Mouse (Mus musculus) liver, adult 2 months (tissue): ENCODE data around the gene Sptbn1.
A peak's percentile ranks its signal among the peaks of the same experiment; 100 is the strongest.

Experiments
- CTCF ChIP-seq: fragments of 200-500 bp; IDR thresholded peaks from 2 replicates; pipeline ENCODE4 v1.5.1; 2011; ENCODE audit warnings: low read depth, low read length, control low read depth
- POLR2A ChIP-seq: fragments of 200-500 bp; IDR thresholded peaks from 2 replicates; pipeline ENCODE4 v1.6.1; 2011; ENCODE audit warnings: low read length, control low read depth; ENCODE audit not compliant: insufficient read depth; ENCODE audit errors: extremely low read depth

DNA sequence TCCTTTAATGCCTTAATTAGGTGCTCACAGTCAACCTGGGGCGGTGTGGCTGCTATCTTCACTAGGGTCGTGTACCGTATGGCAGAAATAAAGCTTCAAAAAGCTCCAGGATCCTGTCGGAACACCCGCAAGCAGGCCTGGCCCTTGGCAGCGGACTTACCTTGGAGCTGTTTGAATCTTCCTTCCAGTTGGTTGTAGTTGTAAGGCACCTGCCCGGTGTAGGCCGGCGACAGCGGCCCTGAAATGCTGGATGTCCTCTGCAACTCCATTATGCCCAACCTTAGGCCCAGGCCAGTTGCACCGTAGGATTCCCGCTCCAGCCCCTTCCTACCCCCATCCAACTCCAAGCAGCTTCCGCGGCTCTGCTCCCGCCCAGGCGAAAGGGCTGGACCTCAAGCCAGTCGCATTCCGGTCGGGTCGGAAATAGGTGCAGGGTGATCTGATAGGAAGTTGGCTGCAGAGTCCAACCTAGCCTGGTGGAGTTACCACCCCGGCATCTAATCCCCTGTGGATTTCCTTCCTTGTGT, 70.3 kb downstream of the Sptbn1 start:
- TF ChIP-seq CTCF (no peak), POLR2A (0 out of 2 replicates have a peak, but pooled peaks have one; percentile 10)
